Mouse (Mus musculus) heart, embryonic 11.5 days (tissue): ENCODE data around the gene C530008M17Rik. TPM values are rescaled to one million over a fixed set of nuclear protein-coding genes. Genes with fewer than 3 reads are reported as not detected.
A peak's percentile ranks its signal among the peaks of the same experiment; 100 is the strongest.

Experiments
- ATAC-seq: fragments of 200-750 bp; cut with Nextera tagmentation; replicated peaks from 2 replicates; pipeline ENCODE4 v1.8.0; 2017; ENCODE audit warnings: moderate library complexity; ENCODE audit not compliant: insufficient number of reproducible peaks, low FRiP score, low TSS enrichment
- H3K27ac ChIP-seq: fragments of 300-500 bp; sonication (generic); 2 replicates; pipeline ENCODE4 v1.5.1; 2014; ENCODE audit warnings: mild to moderate bottlenecking, low read depth, low read length
- H3K27me3 ChIP-seq: fragments of 300-500 bp; sonication (generic); 2 replicates; pipeline ENCODE4 v1.6.1; 2014; ENCODE audit warnings: mild to moderate bottlenecking, low read length, mixed read lengths; ENCODE audit not compliant: control insufficient read depth, insufficient read depth
- H3K36me3 ChIP-seq: fragments of 300-500 bp; sonication (generic); 2 replicates; pipeline ENCODE4 v1.6.1; 2014; ENCODE audit warnings: mild to moderate bottlenecking, low read length, moderate library complexity, mixed read lengths; ENCODE audit not compliant: control insufficient read depth, insufficient read depth
- H3K4me1 ChIP-seq: fragments of 300-500 bp; sonication (generic); 2 replicates; pipeline ENCODE4 v1.6.1; 2014; ENCODE audit warnings: low read length; ENCODE audit not compliant: control insufficient read depth, insufficient read depth
- H3K4me2 ChIP-seq: fragments of 300-500 bp; sonication (generic); 2 replicates; pipeline ENCODE4 v1.6.1; 2014; ENCODE audit warnings: mild to moderate bottlenecking, moderate library complexity
- H3K4me3 ChIP-seq: fragments of 300-500 bp; sonication (generic); 2 replicates; pipeline ENCODE4 v1.5.1; 2014; ENCODE audit warnings: low read depth, low read length
- H3K9ac ChIP-seq: fragments of 300-500 bp; sonication (generic); 2 replicates; pipeline ENCODE4 v1.6.1; 2014; ENCODE audit warnings: mild to moderate bottlenecking, low read depth, low read length, moderate library complexity
- H3K9me3 ChIP-seq: fragments of 300-500 bp; sonication (generic); replicated peaks from 2 replicates; pipeline ENCODE4 v1.6.1; 2016; ENCODE audit warnings: low read length; ENCODE audit not compliant: control insufficient read depth
- WGBS: fragments of 180-500 bp; shearing (Covaris S2); extraction: QIAGEN DNeasy Blood & Tissue Kit; methylation state at CpG from one replicate; pipeline ENCODE4 v1.1.7; 2014; ENCODE audit not compliant: insufficient replicate concordance; 5-methylcytosine and 5-hydroxymethylcytosine counted together
- polyA plus RNA-seq: library from polyadenylated mRNA; unstranded; fragments of >200 nt; fragmentation: Nextera tagmentation; extraction: Ambion mirVana; gene quantifications from 2 replicates; pipeline ENCODE4 v1.2.1, GENCODE M21; 2014

The C530008M17Rik gene
- polyA plus RNA-seq, 1 experiment from 2014 or later = 34.8 TPM

GRCm38 (mm10) chr5:76658084-76658934 is 2.0 kb downstream of the C530008M17Rik start:
- no peaks in the 10 kb centered on the region for H3K36me3 ChIP-seq
- no peaks in the 10 kb centered on the region for H3K27me3 ChIP-seq
- H3K4me1 ChIP-seq = no peaks in the 10 kb centered on the region
- H3K9me3 ChIP-seq = no peaks in the 10 kb centered on the region
- WGBS = 6% methylated on average over 38 of the region's 38 CpGs
- peak overlapping the region; percentile 73 for H3K4me3 ChIP-seq
- peak overlapping the region; percentile 86 for H3K9ac ChIP-seq
- H3K27ac ChIP-seq = 0 out of 2 replicates have a peak overlapping the region, but pooled peaks have one; percentile 29
- ATAC-seq = peak; percentile 39
- H3K4me2 ChIP-seq = peak overlapping the region; percentile 97

- H3K4me2 ChIP-seq = no peak overlapping the region
- H3K9me3 ChIP-seq = no peaks in the 10 kb centered on the region
- no peaks in the 10 kb centered on the region for H3K36me3 ChIP-seq
- ATAC-seq = no peak
- H3K27me3 ChIP-seq = no peaks in the 10 kb centered on the region
- no peak overlapping the region for H3K9ac ChIP-seq
- H3K27ac ChIP-seq = no peak overlapping the region
- no peaks in the 10 kb centered on the region for H3K4me1 ChIP-seq
- WGBS = 88% methylated on average over 8 of the region's 8 CpGs
- H3K4me3 ChIP-seq = no peak overlapping the region
Observed at GRCm38 (mm10) chr5:76659958-76660635, 3.8 kb downstream of the C530008M17Rik start.

- no peak for ATAC-seq
- Histone ChIP-seq H3K9ac (no peak overlapping the region), H3K4me3 (no peak overlapping the region), H3K27ac (no peak overlapping the region), H3K9me3 (no peaks in the 10 kb centered on the region), H3K4me1 (no peaks in the 10 kb centered on the region), H3K4me2 (no peak overlapping the region), H3K27me3 (no peaks in the 10 kb centered on the region), H3K36me3 (no peaks in the 10 kb centered on the region)
- 67% methylated on average over 4 of the region's 4 CpGs for WGBS
Observed at GRCm38 (mm10) chr5:76661310-76661709, 5.0 kb downstream of the C530008M17Rik start.

GRCm38 (mm10) chr5:76664936-76665335 is 8.6 kb downstream of the C530008M17Rik start:
- Histone ChIP-seq H3K36me3 (no peaks in the 10 kb centered on the region), H3K27ac (no peak overlapping the region), H3K4me3 (no peak overlapping the region), H3K9me3 (no peaks in the 10 kb centered on the region), H3K4me2 (no peak overlapping the region), H3K4me1 (no peaks in the 10 kb centered on the region), H3K27me3 (no peaks in the 10 kb centered on the region), H3K9ac (no peak overlapping the region)
- ATAC-seq = no peak
- WGBS = 81% methylated on average over 7 of the region's 7 CpGs

GRCm38 (mm10) chr5:76665421-76665820 is 9.1 kb downstream of the C530008M17Rik start:
- Histone ChIP-seq H3K4me1 (no peaks in the 10 kb centered on the region), H3K4me3 (no peak overlapping the region), H3K9ac (no peak overlapping the region), H3K36me3 (no peaks in the 10 kb centered on the region), H3K27ac (no peak overlapping the region), H3K27me3 (no peaks in the 10 kb centered on the region), H3K9me3 (no peaks in the 10 kb centered on the region), H3K4me2 (no peak overlapping the region)
- ATAC-seq = no peak
- 57% methylated on average over 7 of the region's 7 CpGs for WGBS

GRCm38 (mm10) chr5:76666026-76666756 is 9.9 kb downstream of the C530008M17Rik start:
- Histone ChIP-seq H3K4me1 (no peaks in the 10 kb centered on the region), H3K27me3 (no peaks in the 10 kb centered on the region), H3K4me3 (no peak overlapping the region), H3K27ac (no peak overlapping the region), H3K9ac (no peak overlapping the region), H3K36me3 (no peaks in the 10 kb centered on the region), H3K9me3 (no peaks in the 10 kb centered on the region), H3K4me2 (no peak overlapping the region)
- no peak for ATAC-seq
- 79% methylated on average over 6 of the region's 6 CpGs for WGBS

- H3K36me3 ChIP-seq = no peaks in the 10 kb centered on the region
- no peak for ATAC-seq
- 75% methylated on average over 5 of the region's 5 CpGs for WGBS
Observed at GRCm38 (mm10) chr5:76668118-76668517, 11.8 kb downstream of the C530008M17Rik start.

GRCm38 (mm10) chr5:76668547-76668946 is 12.2 kb downstream of the C530008M17Rik start:
- no peak overlapping the region for H3K4me3 ChIP-seq
- no peak overlapping the region for H3K27ac ChIP-seq
- H3K36me3 ChIP-seq = no peaks in the 10 kb centered on the region
- H3K9me3 ChIP-seq = no peaks in the 10 kb centered on the region
- H3K4me1 ChIP-seq = no peaks in the 10 kb centered on the region
- no peak overlapping the region for H3K9ac ChIP-seq
- no peak overlapping the region for H3K4me2 ChIP-seq
- WGBS = 81% methylated on average over 5 of the region's 5 CpGs
- no peak for ATAC-seq
- no peaks in the 10 kb centered on the region for H3K27me3 ChIP-seq

More at GRCm38 (mm10) chr5:76668118-76668517, 11.8 kb downstream of the C530008M17Rik start:
- Histone ChIP-seq H3K9ac (no peak overlapping the region), H3K4me1 (no peaks in the 10 kb centered on the region), H3K9me3 (no peaks in the 10 kb centered on the region), H3K4me3 (no peak overlapping the region), H3K27me3 (no peaks in the 10 kb centered on the region), H3K4me2 (no peak overlapping the region), H3K27ac (no peak overlapping the region)
